Mouse (Mus musculus) liver, embryonic 11.5 days (tissue): ENCODE results near the gene Ncam1. TPM values are rescaled to one million over a fixed set of nuclear protein-coding genes. Genes with fewer than 3 reads are reported as not detected.

ENCODE experiments used
- ATAC-seq: fragments of 200-750 bp; cut with Nextera tagmentation; replicated peaks from 2 replicates; pipeline ENCODE4 v1.8.0; 2017; ENCODE audit warnings: moderate number of reproducible peaks, mild to moderate bottlenecking, moderate TSS enrichment, moderate library complexity; ENCODE audit not compliant: low FRiP score
- DNase-seq: peaks from one replicate; pipeline ENCODE4 v3.0.0-alpha.2; 2017; ENCODE audit warnings: low spot score
- H3K27ac ChIP-seq: fragments of 300-500 bp; sonication (generic); 2 replicates; pipeline ENCODE4 v1.5.1; 2014; ENCODE audit warnings: mild to moderate bottlenecking, low read depth, low read length, control low read depth
- H3K27me3 ChIP-seq: fragments of 300-500 bp; sonication (generic); replicated peaks from 2 replicates; pipeline ENCODE4 v1.6.1; 2014; ENCODE audit warnings: low read length, mixed read lengths; ENCODE audit not compliant: control insufficient read depth, insufficient read depth
- H3K36me3 ChIP-seq: fragments of 300-500 bp; sonication (generic); 2 replicates; pipeline ENCODE4 v1.6.1; 2014; ENCODE audit warnings: mild to moderate bottlenecking, low read length, moderate library complexity, mixed read lengths; ENCODE audit not compliant: control insufficient read depth, insufficient read depth
- H3K4me1 ChIP-seq: fragments of 300-500 bp; sonication (generic); replicated peaks from 2 replicates; pipeline ENCODE4 v1.6.1; 2014; ENCODE audit warnings: low read length, mixed read lengths; ENCODE audit not compliant: control insufficient read depth, insufficient read depth
- H3K4me2 ChIP-seq: fragments of 300-500 bp; sonication (generic); 2 replicates; pipeline ENCODE4 v1.6.1; 2014; ENCODE audit warnings: mild to moderate bottlenecking, control low read depth, moderate library complexity
- H3K4me3 ChIP-seq: fragments of 300-500 bp; sonication (generic); 2 replicates; pipeline ENCODE4 v1.5.1; 2014; ENCODE audit warnings: low read depth, low read length, control low read depth
- H3K9ac ChIP-seq: fragments of 300-500 bp; sonication (generic); 2 replicates; pipeline ENCODE4 v1.6.1; 2014; ENCODE audit warnings: low read depth, low read length, control low read depth
- H3K9me3 ChIP-seq: fragments of 300-500 bp; sonication (generic); 2 replicates; pipeline ENCODE4 v1.6.1; 2016; ENCODE audit warnings: low read length, inconsistent platforms, mixed read lengths; ENCODE audit not compliant: control insufficient read depth
- WGBS: fragments of 180-500 bp; shearing (Covaris S2); extraction: QIAGEN DNeasy Blood & Tissue Kit; methylation state at CpG from one replicate; pipeline ENCODE4 v1.1.7; 2014; 5-methylcytosine and 5-hydroxymethylcytosine counted together
- polyA plus RNA-seq: library from polyadenylated mRNA; unstranded; fragments of >200 nt; fragmentation: Nextera tagmentation; extraction: Ambion mirVana; gene quantifications from 2 replicates; pipeline ENCODE4 v1.2.1, GENCODE M21; 2014

The Ncam1 gene
- polyA plus RNA-seq, 1 experiment from 2014 or later, result 20.1 TPM

- Histone ChIP-seq H3K27ac (no peak overlapping the region), H3K36me3 (no peaks in the 10 kb centered on the region), H3K4me3 (no peak overlapping the region), H3K9me3 (no peaks in the 10 kb centered on the region), H3K4me2 (no peak overlapping the region), H3K27me3 (no peaks in the 10 kb centered on the region), H3K9ac (no peak overlapping the region), H3K4me1 (no peaks in the 10 kb centered on the region)
- ATAC-seq, result no peak
- WGBS, result 92% methylated on average over 6 of the region's 6 CpGs
- DNase-seq, result no peak
These were observed 327.8 kb downstream of the Ncam1 start for GRCm38 (mm10) chr9:49470946-49471345.

GRCm38 (mm10) chr9:49470006-49470405 lies 328.7 kb downstream of the Ncam1 start:
- no peak overlapping the region for H3K27ac ChIP-seq
- H3K36me3 ChIP-seq, result no peaks in the 10 kb centered on the region
- no peaks in the 10 kb centered on the region for H3K4me1 ChIP-seq
- no peaks in the 10 kb centered on the region for H3K27me3 ChIP-seq
- DNase-seq (peak; percentile 21), ATAC-seq (no peak)
- H3K4me2 ChIP-seq, result no peak overlapping the region
- H3K4me3 ChIP-seq, result no peak overlapping the region
- 95% methylated on average over 19 of the region's 19 CpGs for WGBS
- H3K9me3 ChIP-seq, result no peaks in the 10 kb centered on the region
- H3K9ac ChIP-seq, result no peak overlapping the region

DNA sequence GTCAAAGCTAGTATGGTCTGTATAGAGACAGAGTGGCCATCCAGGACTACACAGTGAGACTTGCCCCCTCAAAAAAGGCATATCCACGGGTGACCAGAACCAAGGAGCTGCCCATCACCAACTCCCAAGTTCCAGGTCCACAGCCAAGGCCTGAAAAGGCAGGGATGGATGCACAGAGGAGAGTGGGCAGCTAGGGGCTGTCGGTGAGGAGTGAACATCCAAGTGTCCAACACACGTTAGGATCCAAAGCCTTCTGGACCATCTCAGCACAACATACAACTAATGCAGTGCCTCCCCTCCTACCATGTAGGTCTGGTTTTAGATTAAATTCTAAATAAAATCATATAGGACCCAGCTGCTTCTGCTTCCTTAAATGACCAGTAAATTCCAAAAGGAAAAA lies 342.6 kb downstream of the Ncam1 start:
- no peaks in the 10 kb centered on the region for H3K4me1 ChIP-seq
- no peak overlapping the region for H3K4me3 ChIP-seq
- no peak overlapping the region for H3K27ac ChIP-seq
- no peaks in the 10 kb centered on the region for H3K9me3 ChIP-seq
- 73% methylated on average over 3 of the region's 3 CpGs for WGBS
- H3K9ac ChIP-seq, result no peak overlapping the region
- no peaks in the 10 kb centered on the region for H3K27me3 ChIP-seq
- H3K36me3 ChIP-seq, result no peaks in the 10 kb centered on the region
- ATAC-seq (no peak), DNase-seq (no peak)
- H3K4me2 ChIP-seq, result no peak overlapping the region

- no peak for DNase-seq
These were observed 346.3 kb downstream of the Ncam1 start for GRCm38 (mm10) chr9:49452396-49452795.

More at GRCm38 (mm10) chr9:49452396-49452795, 346.3 kb downstream of the Ncam1 start:
- no peak for ATAC-seq
- H3K4me2 ChIP-seq, result no peak overlapping the region
- H3K36me3 ChIP-seq, result no peaks in the 10 kb centered on the region
- no peak overlapping the region for H3K4me3 ChIP-seq
- H3K9ac ChIP-seq, result no peak overlapping the region
- no peaks in the 10 kb centered on the region for H3K27me3 ChIP-seq
- 83% methylated on average over 1 of the region's 1 CpGs for whole genome bisulfite sequencing
- no peak overlapping the region for H3K27ac ChIP-seq
- H3K4me1 ChIP-seq, result no peaks in the 10 kb centered on the region
- no peaks in the 10 kb centered on the region for H3K9me3 ChIP-seq
